ENCODE assay signal across 19 mouse cellular contexts in the genomic region with DNA sequence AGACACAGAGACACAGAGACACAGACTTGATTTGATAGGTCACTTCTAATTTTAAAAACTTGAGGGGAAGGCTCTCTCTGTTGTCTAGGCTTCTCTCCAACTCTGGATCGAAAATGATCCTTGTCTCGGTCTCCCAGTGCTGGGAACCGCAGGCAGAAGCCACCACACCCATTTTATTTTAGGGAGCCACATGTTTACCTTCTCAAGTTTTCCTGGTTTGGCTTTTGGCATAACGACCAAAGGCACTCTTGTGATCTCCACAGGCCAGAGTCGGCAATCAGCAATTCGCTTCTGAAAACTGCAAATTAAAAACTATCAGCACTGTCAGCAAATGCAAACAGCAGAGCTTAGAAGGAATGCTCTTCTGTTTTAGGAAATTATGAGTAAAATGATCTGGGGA. TPM values are rescaled to one million over a fixed set of nuclear protein-coding genes. Genes with fewer than 3 reads are reported as not detected.
A peak's percentile ranks its signal among the peaks of the same experiment; 100 is the strongest.
DNase-seq lines count a peak whose midpoint lies in the region; ATAC-seq lines count a peak whose summit lies in the region.
"Had no signal": no experiment of that assay in that cellular context is flagged by ENCODE, and none has a peak within 500 bp of the region (broad histone marks: within the 10 kb centered on the region; RNA-seq: fewer than 3 reads in every experiment).

No protein-coding gene starts in this region.

- intact Hi-C loops in gastrocnemius, postnatal 14 days (cut with DNase I; ENCODE audit: low total_unique reads), result no loop called here
- intact Hi-C loops in heart, postnatal 36 days (cut with DNase I), result no loop called here

- H3K4me1 ChIP-seq in embryonic facial prominence, embryonic 15.5 days, result no peaks in the 10 kb centered on the region
- H3K4me1 ChIP-seq in hindbrain, embryonic 11.5 days (replicated peaks; ENCODE audit: control insufficient read depth, insufficient read depth, low read length), result no peaks in the 10 kb centered on the region
- H3K4me1 ChIP-seq: heart, embryonic 10.5 days; intestine, embryonic 15.5 days had no signal

- ATAC-seq in embryonic facial prominence, embryonic 15.5 days (ENCODE audit: insufficient number of reproducible peaks, low FRiP score, low TSS enrichment, low read depth), result peak; percentile 54; the same call in 1 of the 2 replicates
- ATAC-seq in hindbrain, embryonic 11.5 days (ENCODE audit: low FRiP score), result no peak
- ATAC-seq: forebrain, postnatal 0 days; intestine, embryonic 15.5 days had no signal

- no peak overlapping the region for H3K9ac ChIP-seq in embryonic facial prominence, embryonic 15.5 days
- H3K9ac ChIP-seq in hindbrain, embryonic 11.5 days (ENCODE audit: low read depth, low read length), result no peak overlapping the region
- H3K9ac ChIP-seq: forebrain, postnatal 0 days; hindbrain, embryonic 14.5 days; intestine, embryonic 15.5 days had no signal

- DNase-seq in gastrocnemius, adult 18-20 months (ENCODE audit: low spot score), result peak; percentile 73
- DNase-seq in gastrocnemius, postnatal 10 days, result no peak
- peak; percentile 16 for DNase-seq in gastrocnemius, postnatal 14 days
- no peak for DNase-seq in right cerebral cortex, postnatal 36 days (ENCODE audit: low spot score in 2 of 2)
- DNase-seq in heart, postnatal 36 days, result no peak
- no peak for DNase-seq in hindbrain, embryonic 11.5 days (ENCODE audit: low spot score)
- DNase-seq: adrenal gland, postnatal 14 days; cerebellum, adult 11-12 months; cerebellum, adult 9-10 months; forebrain, postnatal 0 days; heart, adult 18-20 months; heart, postnatal 10 days; kidney, adult 18-20 months had no signal

- no peaks in the 10 kb centered on the region for H3K27me3 ChIP-seq in embryonic facial prominence, embryonic 15.5 days
- H3K27me3 ChIP-seq in hindbrain, embryonic 11.5 days (ENCODE audit: control insufficient read depth, insufficient read depth, low read length), result no peaks in the 10 kb centered on the region
- H3K27me3 ChIP-seq: intestine, embryonic 15.5 days had no signal

- no peaks in the 10 kb centered on the region for H3K36me3 ChIP-seq in embryonic facial prominence, embryonic 15.5 days
- no peaks in the 10 kb centered on the region for H3K36me3 ChIP-seq in hindbrain, embryonic 11.5 days (ENCODE audit: control insufficient read depth, insufficient read depth, low read length)
- H3K36me3 ChIP-seq: heart, embryonic 10.5 days; intestine, embryonic 15.5 days had no signal

- peak overlapping the region; percentile 36; the same call in 1 of the 2 replicates for H3K27ac ChIP-seq in embryonic facial prominence, embryonic 15.5 days (replicated peaks)
- H3K27ac ChIP-seq in hindbrain, embryonic 11.5 days (ENCODE audit: low read depth, low read length), result no peak overlapping the region
- H3K27ac ChIP-seq: heart, embryonic 10.5 days; hindbrain, embryonic 14.5 days; intestine, embryonic 15.5 days had no signal

- H3K4me2 ChIP-seq in embryonic facial prominence, embryonic 15.5 days (replicated peaks), result no peak overlapping the region
- no peak overlapping the region for H3K4me2 ChIP-seq in hindbrain, embryonic 11.5 days (replicated peaks; ENCODE audit: low read depth, low read length)
- H3K4me2 ChIP-seq: hindbrain, embryonic 14.5 days; intestine, embryonic 15.5 days had no signal

- 45% methylated on average over 6 of the region's 6 CpGs for WGBS in embryonic facial prominence, embryonic 15.5 days
- WGBS in hindbrain, embryonic 11.5 days, result 85% methylated on average over 6 of the region's 6 CpGs

- no peaks in the 10 kb centered on the region for H3K9me3 ChIP-seq in embryonic facial prominence, embryonic 15.5 days (replicated peaks)
- no peaks in the 10 kb centered on the region for H3K9me3 ChIP-seq in hindbrain, embryonic 11.5 days (ENCODE audit: control insufficient read depth, low read length)
- H3K9me3 ChIP-seq: heart, embryonic 10.5 days; intestine, embryonic 15.5 days had no signal

- H3K4me3 ChIP-seq in embryonic facial prominence, embryonic 15.5 days (replicated peaks), result no peak overlapping the region
- no peak overlapping the region for H3K4me3 ChIP-seq in hindbrain, embryonic 11.5 days (ENCODE audit: low read depth, low read length)
- H3K4me3 ChIP-seq: erythroblast, embryonic 14.5 days; heart, embryonic 10.5 days; intestine, embryonic 15.5 days had no signal

RNA-seq across cellular contexts. Expression of a gene that starts 20.3 kb away (rescaled TPM):
- under 1 TPM; 0.14 to 0.19 TPM for total RNA-seq in gastrocnemius, adult 18-20 months (2021)
- total RNA-seq in gastrocnemius, postnatal 10 days (2021), result under 1 TPM; 0.23 to 0.25 TPM
- polyA plus RNA-seq in embryonic facial prominence, embryonic 15.5 days (2015; fragmentation: Nextera tagmentation; extraction: Ambion mirVana), result 4.2 and 7.3 TPM in 2 replicates
- under 1 TPM; 0.09 to 0.16 TPM for total RNA-seq in gastrocnemius, postnatal 14 days (2021)
- total RNA-seq in heart, postnatal 36 days (2021), result not detected
- 0.60 and 1.1 TPM in 2 replicates for polyA plus RNA-seq in hindbrain, embryonic 11.5 days (2014; fragmentation: Nextera tagmentation; extraction: Ambion mirVana)
- total RNA-seq: MEL had no signal
- polyA plus RNA-seq: erythroblast, embryonic 14.5 days had no signal

RNA-seq across cellular contexts. Expression of a gene that starts 38.3 kb away (rescaled TPM):
- 10 to 100 TPM; 50.8 to 54.9 TPM for total RNA-seq in gastrocnemius, adult 18-20 months (2021)
- total RNA-seq in gastrocnemius, postnatal 10 days (2021), result 10 to 100 TPM; 47.1 to 50.9 TPM
- polyA plus RNA-seq in embryonic facial prominence, embryonic 15.5 days (2015; fragmentation: Nextera tagmentation; extraction: Ambion mirVana), result 82.9 and 90.6 TPM in 2 replicates
- 10 to 100 TPM; 40.1 to 47.6 TPM for total RNA-seq in gastrocnemius, postnatal 14 days (2021)
- total RNA-seq in heart, postnatal 36 days (2021), result 10 to 100 TPM; 64.9 to 71.7 TPM
- 71.2 and 74.7 TPM in 2 replicates for polyA plus RNA-seq in hindbrain, embryonic 11.5 days (2014; fragmentation: Nextera tagmentation; extraction: Ambion mirVana)

RNA-seq across cellular contexts. Expression of a gene that starts 43.0 kb away (rescaled TPM):
- total RNA-seq in gastrocnemius, adult 18-20 months (2021), result 10 to 100 TPM; 10.6 to 12.2 TPM
- 10 to 100 TPM; 14.8 to 15.8 TPM for total RNA-seq in gastrocnemius, postnatal 10 days (2021)
- 168 and 176 TPM in 2 replicates for polyA plus RNA-seq in embryonic facial prominence, embryonic 15.5 days (2015; fragmentation: Nextera tagmentation; extraction: Ambion mirVana)
- 1 to 10 TPM; 9.2 to 9.9 TPM for total RNA-seq in gastrocnemius, postnatal 14 days (2021)
- 10 to 100 TPM; 10.7 to 13.8 TPM for total RNA-seq in heart, postnatal 36 days (2021)
- 164 and 228 TPM in 2 replicates for polyA plus RNA-seq in hindbrain, embryonic 11.5 days (2014; fragmentation: Nextera tagmentation; extraction: Ambion mirVana)

RNA-seq across cellular contexts. Expression of a gene that starts 48.2 kb away (rescaled TPM):
- 10 to 100 TPM; 47.7 to 72.8 TPM for total RNA-seq in gastrocnemius, adult 18-20 months (2021)
- total RNA-seq in gastrocnemius, postnatal 10 days (2021), result 10 to 100 TPM; 29.0 to 39.0 TPM
- polyA plus RNA-seq in embryonic facial prominence, embryonic 15.5 days (2015; fragmentation: Nextera tagmentation; extraction: Ambion mirVana), result 56.4 and 61.7 TPM in 2 replicates
- 10 to 100 TPM; 26.2 TPM for total RNA-seq in gastrocnemius, postnatal 14 days (2021)
- 10 to 100 TPM; 52.3 to 55.4 TPM for total RNA-seq in heart, postnatal 36 days (2021)
- polyA plus RNA-seq in hindbrain, embryonic 11.5 days (2014; fragmentation: Nextera tagmentation; extraction: Ambion mirVana), result 15.0 and 16.8 TPM in 2 replicates

Comparison
In these comparisons a context has a peak if more than half of its experiments do, and no peak if none do; other contexts are left out.
1. DNase-seq: peak in gastrocnemius, adult 18-20 months (single experiment) and gastrocnemius, postnatal 14 days (single experiment); none in gastrocnemius, postnatal 10 days (single experiment), right cerebral cortex, postnatal 36 days (0 of 2), heart, postnatal 36 days (0 of 2) and hindbrain, embryonic 11.5 days (single experiment).